Mouse (Mus musculus): ENCODE results near the gene Myh3.

DNA sequence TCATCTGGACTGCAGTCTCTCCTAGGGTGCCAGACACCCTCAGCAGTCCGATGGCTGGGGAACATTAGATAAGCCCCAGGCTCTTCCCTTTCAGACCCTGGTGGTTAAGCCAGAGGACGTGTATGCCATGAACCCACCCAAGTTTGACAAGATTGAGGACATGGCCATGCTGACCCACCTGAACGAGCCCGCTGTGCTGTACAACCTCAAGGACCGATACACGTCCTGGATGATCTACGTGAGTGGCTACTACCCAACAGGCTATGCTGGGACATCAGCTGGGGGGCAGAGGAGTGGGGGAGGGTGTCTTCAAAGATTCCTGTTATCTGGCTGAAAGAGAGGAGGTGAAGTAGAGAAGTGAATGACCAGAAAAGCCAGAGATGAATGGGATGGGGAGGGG is 4.1 kb downstream of the Myh3 start:
- TF ChIP-seq POLR2A (IDR thresholded peaks at IDR 0.05; ENCODE audit: borderline replicate concordance, control insufficient read depth, low read depth, low read length) (no peak), CTCF (IDR thresholded peaks at IDR 0.05; ENCODE audit: control insufficient read depth, insufficient read depth, low read length) (no peak)
